Mouse (Mus musculus) liver (tissue): ENCODE data around the gene Mia3.
"Not testable (repeated sequence)": the region's sequence is repeated elsewhere in the genome, so short reads cannot be mapped to it uniquely, and the experiment has no call there.

ENCODE experiments used
- DNase-seq: peaks from one replicate; pipeline ENCODE4 v3.0.0-alpha.2; 2020; ENCODE audit warnings: mixed read lengths

Mia3 gene

GRCm38 (mm10) chr1:183344886-183345816, 24.2 kb downstream of the Mia3 start:
- DNase-seq = peak; percentile 96

GRCm38 (mm10) chr1:183342902-183343301, 26.5 kb downstream of the Mia3 start:
- DNase-seq = not testable (repeated sequence)

GRCm38 (mm10) chr1:183327171-183327570, 42.2 kb downstream of the Mia3 start:
- no peak for DNase-seq

- no peak for DNase-seq
Measured at GRCm38 (mm10) chr1:183324433-183324832, 44.9 kb downstream of the Mia3 start.

- DNase-seq = no peak
Measured at GRCm38 (mm10) chr1:183323923-183324322, 45.4 kb downstream of the Mia3 start.

GRCm38 (mm10) chr1:183322496-183322895, 46.9 kb downstream of the Mia3 start:
- not testable (repeated sequence) for DNase-seq

GRCm38 (mm10) chr1:183320708-183321107, 48.6 kb downstream of the Mia3 start:
- DNase-seq = no peak

GRCm38 (mm10) chr1:183315783-183316182, 53.6 kb downstream of the Mia3 start:
- no peak for DNase-seq

- no peak for DNase-seq
Measured at GRCm38 (mm10) chr1:183312076-183312475, 57.3 kb downstream of the Mia3 start.

GRCm38 (mm10) chr1:183309601-183310000, 59.8 kb downstream of the Mia3 start:
- not testable (repeated sequence) for DNase-seq

- DNase-seq = no peak
Measured at GRCm38 (mm10) chr1:183308476-183308875, 60.9 kb downstream of the Mia3 start.

- no peak for DNase-seq
Measured at GRCm38 (mm10) chr1:183307555-183307954, 61.8 kb downstream of the Mia3 start.

GRCm38 (mm10) chr1:183299161-183299560, 70.2 kb downstream of the Mia3 start:
- peak; percentile 84 for DNase-seq

- DNase-seq = peak; percentile 77
Measured at GRCm38 (mm10) chr1:183297886-183298489, 71.4 kb downstream of the Mia3 start.

- DNase-seq = peak; percentile 76
Measured at GRCm38 (mm10) chr1:183297473-183297885, 71.9 kb downstream of the Mia3 start.

GRCm38 (mm10) chr1:183296877-183297383, 72.4 kb downstream of the Mia3 start, which contains the start of gene Brox:
TSS of gene Brox (minus strand) at chr1:183297269.
- peak; percentile 96 for DNase-seq

- peak; percentile 48 for DNase-seq
Measured at GRCm38 (mm10) chr1:183296465-183296864, 72.9 kb downstream of the Mia3 start, which contains the start of gene Aida. TSS of gene Aida (plus strand) at chr1:183296590.

GRCm38 (mm10) chr1:183289576-183289975, 79.8 kb downstream of the Mia3 start:
- no peak for DNase-seq

- no peak for DNase-seq
Measured at GRCm38 (mm10) chr1:183288351-183288750, 81.0 kb downstream of the Mia3 start.
